9 mouse cellular contexts compared by ENCODE assay signal in the genomic region with DNA sequence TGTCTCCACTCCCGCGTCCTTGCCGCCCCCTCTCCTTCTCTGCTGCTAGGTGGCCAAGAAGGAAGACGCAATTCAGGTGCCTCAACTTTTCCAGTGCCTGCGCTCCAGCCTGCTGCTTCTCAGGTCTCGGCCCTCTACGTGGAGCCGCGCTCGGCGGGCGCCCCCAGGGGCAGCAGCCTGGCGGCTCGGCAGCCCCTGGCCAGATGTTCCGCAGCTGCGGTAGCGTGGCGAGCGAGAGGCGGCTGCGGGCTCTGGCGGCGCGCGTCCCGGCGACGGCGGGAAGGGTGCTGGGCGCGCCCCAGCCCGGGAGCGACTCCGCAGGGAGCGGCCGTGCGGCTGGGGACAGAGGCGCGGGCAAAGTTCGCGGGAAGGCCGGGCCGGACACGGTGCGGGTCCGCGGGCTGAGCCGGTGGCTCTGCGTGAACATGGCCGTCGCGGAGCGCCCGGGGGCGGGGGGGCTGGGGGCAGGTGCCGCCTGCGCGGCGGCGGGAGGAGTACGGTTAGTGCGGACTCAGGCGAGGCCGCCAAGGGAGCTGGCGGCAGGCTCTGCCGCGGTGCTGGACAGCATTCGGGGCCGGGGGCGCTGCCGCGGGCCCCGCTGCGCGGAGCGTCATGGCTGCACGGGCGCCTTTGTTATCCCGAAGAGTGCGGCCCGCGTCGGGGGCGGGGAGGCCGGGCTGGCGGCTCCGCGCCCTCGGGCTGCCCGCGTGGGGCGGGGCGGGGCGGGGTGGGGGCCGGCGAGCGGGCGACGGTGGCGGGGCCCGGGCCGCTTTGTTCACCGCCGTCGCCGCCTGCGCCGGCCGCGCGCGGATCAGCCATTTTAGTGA. TPM values are rescaled to one million over a fixed set of nuclear protein-coding genes. Genes with fewer than 3 reads are reported as not detected.
DNase-seq lines count a peak whose midpoint lies in the region; ATAC-seq and TF ChIP-seq lines count a peak whose summit lies in the region.
"Had no signal": no experiment of that assay in that cellular context is flagged by ENCODE, and none has a peak within 500 bp of the region (broad histone marks: within the 10 kb centered on the region; RNA-seq: fewer than 3 reads in every experiment).

No protein-coding gene starts in this region.

- DNase-seq in layer of hippocampus, adult 2 months (ENCODE audit: low spot score in 2 of 2), result no peak
- no peak for DNase-seq in layer of hippocampus, adult 9-10 months (ENCODE audit: low spot score)
- peak; percentile 35 for DNase-seq in adrenal gland, adult 18-20 months (ENCODE audit: low spot score in 2 of 2)
- DNase-seq in thymus, postnatal 4 days, result peak; percentile 49

- H3K4me3 ChIP-seq in layer of hippocampus, adult 2 months, result peak overlapping the region; percentile 58
- peak overlapping the region; percentile 64 for H3K4me3 ChIP-seq in embryonic facial prominence, embryonic 15.5 days (replicated peaks)
- peak overlapping the region; percentile 75 for H3K4me3 ChIP-seq in hindbrain, embryonic 12.5 days
- peak overlapping the region; percentile 63 for H3K4me3 ChIP-seq in limb, embryonic 15.5 days
- peak overlapping the region; percentile 69 for H3K4me3 ChIP-seq in neural tube, embryonic 12.5 days

- ATAC-seq in embryonic facial prominence, embryonic 15.5 days (ENCODE audit: insufficient number of reproducible peaks, low FRiP score, low TSS enrichment, low read depth), result peak; percentile 61
- ATAC-seq in hindbrain, embryonic 12.5 days (ENCODE audit: low FRiP score), result peak; percentile 75
- no peak; the same call in 1 of the 2 replicates for ATAC-seq in limb, embryonic 15.5 days (ENCODE audit: insufficient number of reproducible peaks, low FRiP score, low TSS enrichment, low read depth)
- ATAC-seq in neural tube, embryonic 12.5 days (ENCODE audit: low FRiP score, low read depth), result peak; percentile 69

- no peaks in the 10 kb centered on the region for H3K36me3 ChIP-seq in embryonic facial prominence, embryonic 15.5 days
- H3K36me3 ChIP-seq in hindbrain, embryonic 12.5 days, result peaks cover 10% of the 10 kb centered on the region; the same call in 1 of the 2 replicates
- H3K36me3 ChIP-seq in limb, embryonic 15.5 days, result peaks cover 7% of the 10 kb centered on the region; the same call in 1 of the 2 replicates
- H3K36me3 ChIP-seq in neural tube, embryonic 12.5 days, result peaks cover 7% of the 10 kb centered on the region

- no peaks in the 10 kb centered on the region for H3K9me3 ChIP-seq in embryonic facial prominence, embryonic 15.5 days (replicated peaks)
- H3K9me3 ChIP-seq in hindbrain, embryonic 12.5 days (replicated peaks), result peaks cover 7% of the 10 kb centered on the region; the same call in 1 of the 2 replicates
- no peaks in the 10 kb centered on the region for H3K9me3 ChIP-seq in limb, embryonic 15.5 days
- H3K9me3 ChIP-seq in neural tube, embryonic 12.5 days, result no peaks in the 10 kb centered on the region

- H3K27ac ChIP-seq in layer of hippocampus, adult 2 months, result no peak overlapping the region
- H3K27ac ChIP-seq in embryonic facial prominence, embryonic 15.5 days (replicated peaks), result peak overlapping the region; percentile 93
- peak overlapping the region; percentile 98 for H3K27ac ChIP-seq in hindbrain, embryonic 12.5 days
- peak overlapping the region; percentile 92 for H3K27ac ChIP-seq in limb, embryonic 15.5 days
- peak overlapping the region; percentile 95 for H3K27ac ChIP-seq in neural tube, embryonic 12.5 days
- H3K27ac ChIP-seq: macrophage had no signal

- no peak for TF ChIP-seq CTCF in layer of hippocampus, adult 2 months (conservative IDR thresholded peaks at IDR 0.05)

- H3K4me2 ChIP-seq in embryonic facial prominence, embryonic 15.5 days (replicated peaks), result peak overlapping the region; percentile 61
- H3K4me2 ChIP-seq in hindbrain, embryonic 12.5 days (replicated peaks), result peak overlapping the region; percentile 58
- H3K4me2 ChIP-seq in limb, embryonic 15.5 days, result peak overlapping the region; percentile 69
- H3K4me2 ChIP-seq in neural tube, embryonic 12.5 days (replicated peaks), result peak overlapping the region; percentile 59

- WGBS in embryonic facial prominence, embryonic 15.5 days, result 21% methylated on average over 47 of the region's 112 CpGs
- WGBS in hindbrain, embryonic 12.5 days, result 17% methylated on average over 48 of the region's 112 CpGs
- 17% methylated on average over 62 of the region's 112 CpGs for WGBS in limb, embryonic 15.5 days
- 27% methylated on average over 79 of the region's 112 CpGs for WGBS in neural tube, embryonic 12.5 days

- no peaks in the 10 kb centered on the region for H3K27me3 ChIP-seq in embryonic facial prominence, embryonic 15.5 days
- no peaks in the 10 kb centered on the region for H3K27me3 ChIP-seq in hindbrain, embryonic 12.5 days
- no peaks in the 10 kb centered on the region for H3K27me3 ChIP-seq in limb, embryonic 15.5 days
- no peaks in the 10 kb centered on the region for H3K27me3 ChIP-seq in neural tube, embryonic 12.5 days (replicated peaks)

- H3K9ac ChIP-seq in embryonic facial prominence, embryonic 15.5 days, result peak overlapping the region; percentile 62
- peak overlapping the region; percentile 88 for H3K9ac ChIP-seq in hindbrain, embryonic 12.5 days
- H3K9ac ChIP-seq in limb, embryonic 15.5 days, result peak overlapping the region; percentile 57
- H3K9ac ChIP-seq in neural tube, embryonic 12.5 days, result peak overlapping the region; percentile 97

- H3K4me1 ChIP-seq in embryonic facial prominence, embryonic 15.5 days, result 0 out of 2 replicates have a peak, but pooled peaks cover 3% of the 10 kb centered on the region
- no peaks in the 10 kb centered on the region for H3K4me1 ChIP-seq in hindbrain, embryonic 12.5 days
- H3K4me1 ChIP-seq in limb, embryonic 15.5 days, result 0 out of 2 replicates have a peak, but pooled peaks cover 2% of the 10 kb centered on the region
- no peaks in the 10 kb centered on the region for H3K4me1 ChIP-seq in neural tube, embryonic 12.5 days

RNA-seq across cellular contexts. Expression of a gene that starts 0.6 kb away (rescaled TPM):
- total RNA-seq in layer of hippocampus, adult 2 months (2021), result 10 to 100 TPM; 12.2 to 19.3 TPM
- total RNA-seq in adrenal gland, adult 18-20 months (2021), result 100 to 1,000 TPM; 156 to 178 TPM
- polyA plus RNA-seq in embryonic facial prominence, embryonic 15.5 days (2015; fragmentation: Nextera tagmentation; extraction: Ambion mirVana), result 196 and 201 TPM in 2 replicates
- 578 and 611 TPM in 2 replicates for polyA plus RNA-seq in hindbrain, embryonic 12.5 days (2016; fragmentation: Nextera tagmentation; extraction: Ambion mirVana)
- 185 and 192 TPM in 2 replicates for polyA plus RNA-seq in limb, embryonic 15.5 days (2015; fragmentation: Nextera tagmentation; extraction: Ambion mirVana)
- 648 and 679 TPM in 2 replicates for polyA plus RNA-seq in neural tube, embryonic 12.5 days (2016; fragmentation: Nextera tagmentation; extraction: Ambion mirVana)

Comparison
In these comparisons a context has a peak if more than half of its experiments do, and no peak if none do; other contexts are left out.
1. DNase-seq: peak in adrenal gland, adult 18-20 months (2 of 2) and thymus, postnatal 4 days (single experiment); none in layer of hippocampus, adult 2 months (0 of 2) and layer of hippocampus, adult 9-10 months (single experiment).
2. Peak in every context shown above with its lines, with median percentiles within 50 percentile points of each other: H3K4me3 ChIP-seq, H3K4me2 ChIP-seq and H3K9ac ChIP-seq.